Mouse (Mus musculus) lung, embryonic 16.5 days (tissue): Measurements from ENCODE around the gene Gpatch2. TPM values are rescaled to one million over a fixed set of nuclear protein-coding genes. Genes with fewer than 3 reads are reported as not detected.

ENCODE experiments used
- ATAC-seq: fragments of 200-750 bp; cut with Nextera tagmentation; 2 replicates; pipeline ENCODE4 v1.8.0; 2017; ENCODE audit warnings: low read depth, mild to moderate bottlenecking, moderate library complexity
- H3K27ac ChIP-seq: fragments of 300-500 bp; sonication (generic); 2 replicates; pipeline ENCODE4 v1.5.1; 2014; ENCODE audit warnings: mild to moderate bottlenecking, control low read depth, low read length
- H3K27me3 ChIP-seq: fragments of 300-500 bp; sonication (generic); 2 replicates; pipeline ENCODE4 v1.6.1; 2014; ENCODE audit warnings: low read depth, low read length, mixed read lengths; ENCODE audit not compliant: control insufficient read depth, insufficient read depth
- H3K36me3 ChIP-seq: fragments of 300-500 bp; sonication (generic); 2 replicates; pipeline ENCODE4 v1.6.1; 2014; ENCODE audit warnings: low read length; ENCODE audit not compliant: control insufficient read depth, insufficient read depth
- H3K4me1 ChIP-seq: fragments of 300-500 bp; sonication (generic); replicated peaks from 2 replicates; pipeline ENCODE4 v1.6.1; 2014; ENCODE audit warnings: low read length, mixed read lengths; ENCODE audit not compliant: control insufficient read depth, insufficient read depth
- H3K4me2 ChIP-seq: fragments of 300-500 bp; sonication (generic); 2 replicates; pipeline ENCODE4 v1.6.1; 2014; ENCODE audit warnings: low read depth, low read length, control low read depth
- H3K4me3 ChIP-seq: fragments of 300-500 bp; sonication (generic); 2 replicates; pipeline ENCODE4 v1.5.1; 2014; ENCODE audit warnings: mild to moderate bottlenecking, low read length, control low read depth
- H3K9ac ChIP-seq: fragments of 300-500 bp; sonication (generic); 2 replicates; pipeline ENCODE4 v1.6.1; 2014; ENCODE audit warnings: low read length, control low read depth
- H3K9me3 ChIP-seq: fragments of 300-500 bp; sonication (generic); 2 replicates; pipeline ENCODE4 v1.6.1; 2016; ENCODE audit warnings: low read length; ENCODE audit not compliant: control insufficient read depth
- WGBS: fragments of 180-500 bp; shearing (Covaris S2); extraction: QIAGEN DNeasy Blood & Tissue Kit; methylation state at CpG from one replicate; pipeline ENCODE4 v1.1.7; 2014; 5-methylcytosine and 5-hydroxymethylcytosine counted together
- polyA plus RNA-seq: library from polyadenylated mRNA; unstranded; fragments of >200 nt; fragmentation: Nextera tagmentation; extraction: Ambion mirVana; gene quantifications from 2 replicates; pipeline ENCODE4 v1.2.1, GENCODE M21; 2015

The Gpatch2 gene
- polyA plus RNA-seq, result 18.4 and 18.5 TPM in 2 replicates

GRCm38 (mm10) chr1:187215181-187216116 lies at the start of gene Gpatch2, which contains the start of gene Spata17:
Gene Gpatch2, plus strand, starts transcription at chr1:187215508.
Gene Spata17, minus strand, starts transcription at chr1:187215465.
- H3K4me3 ChIP-seq, result peak within 1 kb of the TSS; percentile 92
- H3K9ac ChIP-seq, result peak within 1 kb of the TSS; percentile 93
- H3K4me1 ChIP-seq, result peaks cover 6% of the 10 kb centered on the region; the same call in 1 of the 2 replicates
- no peaks in the 10 kb centered on the region for H3K27me3 ChIP-seq
- under 1% methylated on average over 58 of the region's 58 CpGs for WGBS
- ATAC-seq, result peak; percentile 89
- no peaks in the 10 kb centered on the region for H3K9me3 ChIP-seq
- peak within 1 kb of the TSS; percentile 85 for H3K4me2 ChIP-seq
- peak within 1 kb of the TSS; percentile 88 for H3K27ac ChIP-seq
- no peaks in the 10 kb centered on the region for H3K36me3 ChIP-seq

DNA sequence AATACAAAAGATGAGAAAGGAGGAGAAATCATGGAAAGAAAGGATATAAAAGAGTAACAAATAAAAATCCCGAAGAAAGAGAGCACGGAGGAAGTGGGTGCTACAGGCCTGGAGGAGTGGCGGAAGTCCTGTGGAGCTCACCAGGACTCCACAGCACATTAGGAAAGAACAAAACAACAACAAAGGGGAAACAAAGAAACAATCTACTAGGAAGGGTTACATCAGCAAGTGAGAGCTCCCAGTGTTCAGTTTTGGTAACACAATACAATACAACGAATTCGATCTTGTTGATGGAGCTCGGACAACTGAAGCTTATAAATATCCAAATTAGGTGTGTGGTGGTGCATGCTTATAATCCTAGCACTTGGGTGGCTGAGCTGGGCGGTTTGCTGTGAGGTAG lies 45.7 kb upstream of the Gpatch2 start:
- ATAC-seq, result no peak
- Histone ChIP-seq H3K27ac (no peak overlapping the region), H3K4me2 (no peak overlapping the region), H3K27me3 (no peaks in the 10 kb centered on the region), H3K4me1 (no peaks in the 10 kb centered on the region), H3K36me3 (no peaks in the 10 kb centered on the region), H3K4me3 (no peak overlapping the region), H3K9ac (no peak overlapping the region), H3K9me3 (no peaks in the 10 kb centered on the region)
- 78% methylated on average over 7 of the region's 7 CpGs for WGBS

GRCm38 (mm10) chr1:187170361-187170760 lies 44.9 kb upstream of the Gpatch2 start:
- Histone ChIP-seq H3K27me3 (no peaks in the 10 kb centered on the region), H3K36me3 (no peaks in the 10 kb centered on the region), H3K4me1 (no peaks in the 10 kb centered on the region), H3K9ac (no peak overlapping the region), H3K4me2 (no peak overlapping the region), H3K27ac (no peak overlapping the region), H3K9me3 (no peaks in the 10 kb centered on the region), H3K4me3 (no peak overlapping the region)
- 46% methylated on average over 3 of the region's 3 CpGs for WGBS
- no peak for ATAC-seq

DNA sequence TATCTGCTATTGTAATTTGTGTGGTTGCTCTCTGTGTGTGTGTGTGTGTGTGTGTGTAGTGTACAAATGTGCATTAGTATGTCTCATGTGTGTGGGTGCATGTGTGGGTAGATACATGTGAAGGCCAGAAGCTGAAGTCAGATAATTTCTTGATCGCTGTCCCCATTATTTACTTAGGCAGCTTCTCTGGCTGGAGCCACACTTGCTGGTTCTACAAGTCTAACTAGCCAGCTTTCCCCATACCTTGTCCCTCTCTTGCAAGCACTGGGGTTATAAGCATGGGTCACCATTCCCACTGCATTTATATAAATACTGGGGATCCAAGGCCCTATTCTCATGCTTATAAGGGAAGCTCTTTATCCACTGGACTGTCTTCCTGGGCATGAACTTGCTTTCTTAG lies 39.3 kb upstream of the Gpatch2 start:
- 75% methylated on average over 1 of the region's 1 CpGs for WGBS
- Histone ChIP-seq H3K4me2 (no peak overlapping the region), H3K9me3 (no peaks in the 10 kb centered on the region), H3K9ac (no peak overlapping the region), H3K27ac (no peak overlapping the region), H3K27me3 (no peaks in the 10 kb centered on the region), H3K4me1 (no peaks in the 10 kb centered on the region), H3K36me3 (no peaks in the 10 kb centered on the region), H3K4me3 (no peak overlapping the region)
- ATAC-seq, result no peak

DNA sequence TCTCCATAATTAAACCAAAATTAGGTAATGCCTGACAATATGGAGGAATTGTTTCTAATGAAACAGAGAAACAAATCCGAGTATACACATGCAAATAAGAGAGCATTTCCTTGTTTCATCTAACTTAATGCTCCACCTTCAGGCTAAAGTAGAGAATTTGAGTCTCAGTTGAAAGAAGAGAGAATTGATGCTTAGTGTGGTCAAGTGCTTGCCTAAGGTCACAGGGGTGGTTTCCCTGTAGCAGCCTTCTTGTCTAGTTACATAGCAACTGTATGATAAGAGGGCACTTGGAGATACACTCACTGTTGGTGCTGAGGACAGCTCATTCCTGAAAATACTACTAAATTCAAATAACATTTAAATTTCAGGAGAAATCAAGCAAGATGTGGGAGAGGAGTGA lies 36.8 kb upstream of the Gpatch2 start:
- H3K27me3 ChIP-seq, result no peaks in the 10 kb centered on the region
- H3K36me3 ChIP-seq, result no peaks in the 10 kb centered on the region
- no peak overlapping the region for H3K4me2 ChIP-seq
- no peaks in the 10 kb centered on the region for H3K4me1 ChIP-seq
- H3K9me3 ChIP-seq, result no peaks in the 10 kb centered on the region
- H3K27ac ChIP-seq, result no peak overlapping the region
- H3K9ac ChIP-seq, result no peak overlapping the region
- 55% methylated on average over 1 of the region's 1 CpGs for WGBS
- H3K4me3 ChIP-seq, result no peak overlapping the region
- no peak for ATAC-seq

GRCm38 (mm10) chr1:187205506-187205905 lies 9.8 kb upstream of the Gpatch2 start:
- WGBS, result 40% methylated on average over 6 of the region's 6 CpGs
- Histone ChIP-seq H3K27ac (no peak overlapping the region), H3K9ac (no peak overlapping the region), H3K4me2 (no peak overlapping the region), H3K9me3 (no peaks in the 10 kb centered on the region), H3K36me3 (no peaks in the 10 kb centered on the region), H3K27me3 (no peaks in the 10 kb centered on the region), H3K4me3 (no peak overlapping the region), H3K4me1 (no peaks in the 10 kb centered on the region)
- ATAC-seq, result peak; percentile 57

DNA sequence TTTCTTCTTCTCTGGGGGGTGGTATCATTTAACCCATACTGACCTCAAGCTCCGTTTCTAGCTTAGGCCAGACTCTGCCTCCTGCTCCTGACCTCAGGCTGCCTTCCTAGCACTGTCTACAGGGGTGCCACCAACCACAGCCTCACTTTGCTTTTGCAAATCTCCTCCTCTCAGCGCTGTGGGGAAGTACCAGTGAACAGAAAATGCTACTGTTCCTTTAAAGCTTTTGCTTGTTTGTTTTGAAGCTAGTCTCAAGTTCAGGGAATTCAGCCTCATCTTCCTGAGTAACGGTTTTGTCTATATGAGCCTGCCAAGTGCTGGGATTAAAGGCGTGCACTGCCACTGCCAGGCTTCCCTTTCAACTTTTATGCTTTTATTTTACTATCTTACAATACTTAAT lies 5.8 kb upstream of the Gpatch2 start:
- Histone ChIP-seq H3K4me3 (no peak overlapping the region), H3K9ac (no peak overlapping the region), H3K27ac (no peak overlapping the region), H3K9me3 (no peaks in the 10 kb centered on the region), H3K4me1 (no peaks in the 10 kb centered on the region), H3K27me3 (no peaks in the 10 kb centered on the region), H3K36me3 (no peaks in the 10 kb centered on the region), H3K4me2 (no peak overlapping the region)
- 43% methylated on average over 4 of the region's 4 CpGs for WGBS
- no peak for ATAC-seq

DNA sequence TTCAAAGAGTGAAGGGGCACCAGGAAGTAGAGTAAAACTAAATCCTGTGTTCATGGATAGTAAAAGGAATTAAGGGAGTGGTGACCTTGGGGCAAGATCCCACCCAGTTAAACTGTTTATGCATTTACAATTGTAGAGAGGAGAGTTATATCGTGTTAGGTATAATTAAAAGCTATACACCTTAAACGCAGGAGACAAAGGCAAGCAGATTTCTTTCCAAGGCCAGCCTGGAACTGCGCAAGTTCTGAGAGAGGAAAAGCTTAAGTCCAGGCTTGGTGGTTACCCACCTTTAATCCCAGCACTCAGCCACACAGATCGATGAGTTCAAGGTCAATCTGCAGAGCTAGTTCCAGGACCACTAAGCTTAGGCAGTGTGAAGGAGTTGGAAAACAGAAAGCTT lies 4.6 kb upstream of the Gpatch2 start:
- 87% methylated on average over 4 of the region's 4 CpGs for WGBS
- Histone ChIP-seq H3K4me2 (no peak overlapping the region), H3K4me1 (no peaks in the 10 kb centered on the region), H3K27ac (no peak overlapping the region), H3K9ac (no peak overlapping the region), H3K9me3 (no peaks in the 10 kb centered on the region), H3K4me3 (no peak overlapping the region), H3K36me3 (no peaks in the 10 kb centered on the region), H3K27me3 (no peaks in the 10 kb centered on the region)
- ATAC-seq, result no peak

GRCm38 (mm10) chr1:187216620-187217410 lies 1.5 kb downstream of the Gpatch2 start:
- H3K27me3 ChIP-seq, result no peaks in the 10 kb centered on the region
- H3K4me2 ChIP-seq, result no peak overlapping the region
- H3K36me3 ChIP-seq, result no peaks in the 10 kb centered on the region
- ATAC-seq, result no peak
- 78% methylated on average over 9 of the region's 9 CpGs for WGBS
- no peaks in the 10 kb centered on the region for H3K9me3 ChIP-seq
- H3K9ac ChIP-seq, result no peak overlapping the region
- H3K4me1 ChIP-seq, result peaks cover 6% of the 10 kb centered on the region; the same call in 1 of the 2 replicates
- no peak overlapping the region for H3K4me3 ChIP-seq
- no peak overlapping the region for H3K27ac ChIP-seq
